Mouse (Mus musculus) ovary, adult 18-20 months (tissue): ENCODE measurements around the gene Met.

Source experiments
- DNase-seq: peaks from one replicate; pipeline ENCODE4 v3.0.0; 2022; ENCODE audit warnings: low spot score, mixed read lengths

The Met gene

DNA sequence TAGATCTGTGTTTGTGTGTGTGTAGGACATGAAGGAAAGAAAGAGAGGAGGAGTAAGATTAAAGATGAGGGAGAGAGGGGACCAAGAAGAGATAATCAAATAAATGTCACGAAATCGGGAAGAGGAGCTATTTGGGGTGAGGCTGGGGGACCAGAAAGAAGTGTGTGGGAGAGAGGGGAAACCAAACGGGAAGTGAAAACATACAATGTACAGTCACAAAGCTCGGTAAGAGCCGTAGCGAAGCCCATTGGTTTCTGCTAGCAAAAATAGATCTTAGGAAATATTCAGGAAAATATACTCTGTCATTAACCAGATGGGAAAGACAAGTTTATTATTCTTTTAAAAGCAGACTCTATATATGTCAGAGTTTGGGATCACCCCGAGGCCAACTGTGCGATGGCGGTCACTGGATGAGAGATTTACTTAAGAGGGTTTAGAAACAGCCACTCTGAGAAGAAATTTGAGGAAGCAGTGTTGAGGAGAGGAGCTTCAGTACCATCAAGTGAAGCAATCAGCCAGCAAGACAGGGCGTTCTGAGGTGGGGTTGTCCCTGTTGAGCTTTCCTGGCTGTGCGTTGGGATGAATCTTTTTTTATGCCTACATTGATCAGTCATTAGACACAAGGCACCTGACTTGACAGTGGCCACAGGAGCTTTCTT lies 147.9 kb downstream of the Met start:
- DNase-seq: no peak

DNA sequence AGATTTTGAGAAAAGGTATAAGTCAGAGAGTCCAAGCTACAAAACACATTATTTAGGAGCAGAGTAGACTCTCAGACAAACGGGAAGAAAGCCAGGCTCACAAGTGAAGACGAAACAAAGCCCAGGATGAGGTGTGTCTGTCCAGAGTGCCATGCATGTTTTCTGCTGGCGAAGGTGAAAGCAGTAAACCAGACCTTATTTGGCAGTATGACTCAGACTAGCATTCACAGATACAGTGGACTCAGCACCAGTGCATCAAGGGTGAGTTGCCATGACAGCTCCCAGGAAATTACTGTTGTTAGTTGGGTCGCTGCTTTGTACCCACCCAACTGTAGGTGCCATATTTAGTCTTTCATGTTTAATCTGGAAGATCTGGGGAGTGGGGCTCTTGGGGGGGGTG lies 149.1 kb downstream of the Met start:
- DNase-seq: no peak

DNA sequence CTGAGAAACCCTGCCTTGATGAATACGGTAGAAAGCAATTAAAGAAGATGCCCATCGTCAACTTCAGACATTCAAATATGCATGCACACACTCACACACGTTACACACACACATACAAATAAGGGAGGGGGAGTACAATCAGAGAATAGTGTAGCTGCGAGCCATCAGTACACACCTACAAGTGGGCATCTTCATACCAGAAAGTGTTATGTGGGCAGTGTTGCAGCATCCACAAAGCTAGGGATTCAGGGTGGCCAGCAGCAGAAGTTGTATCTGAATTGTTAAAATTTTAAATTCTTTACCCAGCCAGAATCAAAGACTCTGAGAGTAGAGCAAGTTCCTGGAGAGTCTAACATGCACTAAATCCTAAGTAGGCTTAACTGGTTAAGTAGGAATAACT lies 157.2 kb downstream of the Met start:
- DNase-seq: no peak

DNA sequence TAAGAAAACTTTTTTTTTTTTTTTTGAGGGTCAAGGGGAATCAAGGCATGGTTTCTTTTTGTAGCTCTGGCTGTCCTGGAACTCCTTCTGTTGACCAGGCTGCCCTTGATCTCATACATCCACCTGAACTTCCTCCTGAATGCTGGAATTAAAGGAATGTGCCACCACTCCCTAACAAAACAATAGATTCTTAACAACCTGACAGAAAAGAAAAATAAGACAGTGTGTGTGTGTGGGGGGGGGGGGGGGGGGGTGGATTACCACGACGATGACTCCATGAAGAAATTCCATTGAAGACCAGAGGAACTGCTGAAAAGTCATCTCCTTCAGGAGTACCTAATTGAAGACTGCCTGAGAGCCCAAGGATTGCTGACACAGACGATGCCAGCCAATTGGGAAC lies 157.8 kb downstream of the Met start:
- no peak for DNase-seq
